In genomic region chr12:56829945-56830344, GRCm38 (mm10) we compare ENCODE assay signal across 17 mouse cellular contexts.
"Had no signal": no experiment of that assay in that cellular context is flagged by ENCODE, and none has a peak within 500 bp of the region (broad histone marks: within the 10 kb centered on the region; RNA-seq: fewer than 3 reads in every experiment).

No protein-coding gene starts in this region.

- H3K9ac ChIP-seq: limb, embryonic 12.5 days; limb, embryonic 15.5 days; liver, embryonic 14.5 days; liver, postnatal 0 days; lung, embryonic 14.5 days; stomach, embryonic 15.5 days had no signal

- H3K27me3 ChIP-seq: stomach, embryonic 15.5 days had no signal

- H3K4me3 ChIP-seq: limb, embryonic 12.5 days; limb, embryonic 15.5 days; myocyte; stomach, embryonic 15.5 days had no signal

- H3K9me3 ChIP-seq: limb, embryonic 12.5 days; limb, embryonic 15.5 days; neural tube, embryonic 13.5 days; stomach, embryonic 15.5 days had no signal

- ATAC-seq: liver, postnatal 0 days; lung, postnatal 0 days had no signal

- H3K4me2 ChIP-seq: limb, embryonic 12.5 days; limb, embryonic 15.5 days; liver, embryonic 11.5 days; lung, embryonic 14.5 days had no signal

- H3K27ac ChIP-seq: limb, embryonic 12.5 days; limb, embryonic 15.5 days; liver, embryonic 14.5 days; macrophage; neural tube, embryonic 13.5 days had no signal

- H3K36me3 ChIP-seq: limb, embryonic 12.5 days; limb, embryonic 15.5 days; neural tube, embryonic 13.5 days; stomach, embryonic 15.5 days had no signal

- DNase-seq: kidney, adult 18-20 months; kidney, adult 9 months; kidney, postnatal 14 days; kidney, postnatal 4 days; liver, postnatal 0 days; thymus, adult 18-20 months; thymus, postnatal 36 days had no signal
